Mouse (Mus musculus): ENCODE measurements around the gene Gm2564. TPM values are rescaled to one million over a fixed set of nuclear protein-coding genes. Genes with fewer than 3 reads are reported as not detected.
"Not testable (repeated sequence)": the region's sequence is repeated elsewhere in the genome, so short reads cannot be mapped to it uniquely, and the experiment has no call there.

Gene Gm2564
- polyA plus RNA-seq (2016; fragmentation: Nextera tagmentation; extraction: Ambion mirVana), result not detected in 2 replicates

GRCm38 (mm10) chr4:42629419-42629818 is at the start of gene Gm2564:
Gm2564 (plus strand) TSS chr4:42629719.
- not testable (repeated sequence) for H3K36me3 ChIP-seq; DNase-seq (ENCODE audit: low spot score)
- no CpG with 5 or more reads among the region's 8 CpGs for WGBS

GRCm38 (mm10) chr4:42611895-42612294 is 17.6 kb upstream of the Gm2564 start, which contains the start of gene Gm10591:
Gm10591 (plus strand) TSS chr4:42612195.
- not testable (repeated sequence) for H3K4me3 ChIP-seq; H3K9me3 ChIP-seq (replicated peaks); H3K4me1 ChIP-seq; H3K36me3 ChIP-seq; H3K27ac ChIP-seq; DNase-seq (ENCODE audit: low spot score); H3K27me3 ChIP-seq (ENCODE audit: low read depth, poor library complexity, severe bottlenecking)
- no CpG with 5 or more reads among the region's 5 CpGs for WGBS

More at GRCm38 (mm10) chr4:42629419-42629818, at the start of gene Gm2564:
- H3K27ac ChIP-seq; H3K9me3 ChIP-seq (replicated peaks); H3K27me3 ChIP-seq (ENCODE audit: low read depth, poor library complexity, severe bottlenecking); H3K4me1 ChIP-seq; H3K4me3 ChIP-seq: not testable (repeated sequence)

GRCm38 (mm10) chr4:42654951-42655350 is 25.4 kb downstream of the Gm2564 start, which contains the start of gene Ccl27b:
Ccl27b (plus strand) TSS chr4:42655251.
- H3K4me1 ChIP-seq; H3K27ac ChIP-seq; H3K9me3 ChIP-seq (replicated peaks); H3K27me3 ChIP-seq (ENCODE audit: low read depth, poor library complexity, severe bottlenecking); H3K36me3 ChIP-seq; DNase-seq (ENCODE audit: low spot score); H3K4me3 ChIP-seq: not testable (repeated sequence)
- no CpG with 5 or more reads among the region's 9 CpGs for WGBS

- not testable (repeated sequence) for H3K27me3 ChIP-seq (ENCODE audit: low read depth, poor library complexity, severe bottlenecking); H3K4me1 ChIP-seq; H3K4me3 ChIP-seq; H3K9me3 ChIP-seq (replicated peaks); H3K36me3 ChIP-seq; H3K27ac ChIP-seq; DNase-seq (ENCODE audit: low spot score)
- no CpG with 5 or more reads among the region's 3 CpGs for WGBS
These were observed 32.3 kb downstream of the Gm2564 start, which contains the start of gene Il11ra2 for GRCm38 (mm10) chr4:42661793-42662192. Il11ra2 (minus strand) TSS chr4:42661893.

- WGBS, result no CpG with 5 or more reads among the region's 4 CpGs
- DNase-seq (ENCODE audit: low spot score); H3K4me1 ChIP-seq; H3K27ac ChIP-seq; H3K27me3 ChIP-seq (ENCODE audit: low read depth, poor library complexity, severe bottlenecking); H3K9me3 ChIP-seq (replicated peaks); H3K4me3 ChIP-seq; H3K36me3 ChIP-seq: not testable (repeated sequence)
These were observed 45.9 kb downstream of the Gm2564 start for GRCm38 (mm10) chr4:42675415-42675814.

GRCm38 (mm10) chr4:42679365-42679764 is 49.8 kb downstream of the Gm2564 start:
- not testable (repeated sequence) for H3K9me3 ChIP-seq (replicated peaks); H3K36me3 ChIP-seq; H3K4me3 ChIP-seq; H3K27me3 ChIP-seq (ENCODE audit: low read depth, poor library complexity, severe bottlenecking); H3K27ac ChIP-seq; H3K4me1 ChIP-seq; DNase-seq (ENCODE audit: low spot score)
- no CpG with 5 or more reads among the region's 7 CpGs for WGBS

- H3K27ac ChIP-seq; H3K36me3 ChIP-seq; H3K27me3 ChIP-seq (ENCODE audit: low read depth, poor library complexity, severe bottlenecking); DNase-seq (ENCODE audit: low spot score); H3K4me3 ChIP-seq; H3K4me1 ChIP-seq; H3K9me3 ChIP-seq (replicated peaks): not testable (repeated sequence)
- WGBS, result no CpG with 5 or more reads among the region's 32 CpGs
These were observed 51.1 kb downstream of the Gm2564 start for GRCm38 (mm10) chr4:42680374-42681356.

Other genes starting within 250 kb of the Gm2564 start
- gene Gm21586, start 190.3 kb upstream of the Gm2564 start, polyA plus RNA-seq (2016; fragmentation: Nextera tagmentation; extraction: Ambion mirVana), result not detected in 2 replicates
- gene Gm2163, start 163.0 kb upstream of the Gm2564 start, polyA plus RNA-seq (2016; fragmentation: Nextera tagmentation; extraction: Ambion mirVana), result 0.10 TPM in 1 of 2 replicates, not detected in the other
- not detected in 2 replicates for gene Fam205a2, start 101.5 kb upstream of the Gm2564 start, polyA plus RNA-seq (2016; fragmentation: Nextera tagmentation; extraction: Ambion mirVana)
- not detected in 2 replicates for gene Gm10591, start 17.5 kb upstream of the Gm2564 start, polyA plus RNA-seq (2016; fragmentation: Nextera tagmentation; extraction: Ambion mirVana)
- not detected in 2 replicates for gene Ccl27b, start 25.5 kb downstream of the Gm2564 start, polyA plus RNA-seq (2016; fragmentation: Nextera tagmentation; extraction: Ambion mirVana)
- gene Il11ra2, start 32.2 kb downstream of the Gm2564 start, polyA plus RNA-seq (2016; fragmentation: Nextera tagmentation; extraction: Ambion mirVana), result not detected in 2 replicates
- gene 4930578G10Rik, start 105.8 kb downstream of the Gm2564 start, polyA plus RNA-seq (2016; fragmentation: Nextera tagmentation; extraction: Ambion mirVana), result not detected in 2 replicates
- gene Ccl19, start 126.9 kb downstream of the Gm2564 start, polyA plus RNA-seq (2016; fragmentation: Nextera tagmentation; extraction: Ambion mirVana), result not detected in 2 replicates
- gene Ccl21a, start 144.3 kb downstream of the Gm2564 start, polyA plus RNA-seq (2016; fragmentation: Nextera tagmentation; extraction: Ambion mirVana), result not detected in 2 replicates
- gene Fam205a1, start 224.2 kb downstream of the Gm2564 start, polyA plus RNA-seq (2016; fragmentation: Nextera tagmentation; extraction: Ambion mirVana), result not detected in 2 replicates
- gene Gm12394, start 227.1 kb downstream of the Gm2564 start, polyA plus RNA-seq (2016; fragmentation: Nextera tagmentation; extraction: Ambion mirVana), result 0.06 TPM in 1 of 2 replicates, not detected in the other
- 0.10 TPM in 1 of 2 replicates, not detected in the other for gene Fam205c, start 244.5 kb downstream of the Gm2564 start, polyA plus RNA-seq (2016; fragmentation: Nextera tagmentation; extraction: Ambion mirVana)